Mouse (Mus musculus): Measurements from ENCODE around the gene Praf2.

DNA sequence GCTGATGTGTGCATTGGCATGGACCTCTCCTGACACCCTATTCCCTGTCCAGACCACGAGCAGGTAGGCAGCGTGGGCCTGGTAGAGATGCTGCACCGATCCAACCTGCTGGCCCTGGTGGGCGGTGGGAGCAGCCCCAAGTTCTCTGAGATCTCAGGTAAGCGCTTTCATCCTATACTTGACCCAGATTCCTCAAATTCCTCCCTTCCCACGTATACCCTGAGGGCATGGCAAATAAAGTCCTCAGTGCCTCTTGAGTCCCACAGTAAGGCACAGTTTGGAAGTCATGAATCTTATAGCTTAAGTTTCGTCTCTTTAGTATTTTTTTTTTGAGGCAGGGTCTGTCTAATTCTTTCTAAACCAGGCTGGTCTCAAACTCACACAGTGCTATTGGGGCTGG, 4.1 kb upstream of the Praf2 start:
- TF ChIP-seq CTCF (IDR thresholded peaks at IDR 0.05; ENCODE audit: low read depth, low read length) (no peak), POLR2A (IDR thresholded peaks at IDR 0.05; ENCODE audit: insufficient read depth, low read length) (no peak)
